Mouse (Mus musculus) duodenum, adult 2 months (tissue): ENCODE results near the gene Nudt8. TPM values are rescaled to one million over a fixed set of nuclear protein-coding genes. Genes with fewer than 3 reads are reported as not detected.

Experiments used
- polyA plus RNA-seq: library from polyadenylated mRNA; depleted of rRNA; stranded (reverse); fragments of >200 nt; gene quantifications from 2 replicates; pipeline ENCODE4 v1.2.3, GENCODE M21; 2012; ENCODE audit warnings: low replicate concordance; rRNA removed

The Nudt8 gene
- polyA plus RNA-seq = 26.8 and 33.7 TPM in 2 replicates

DNA sequence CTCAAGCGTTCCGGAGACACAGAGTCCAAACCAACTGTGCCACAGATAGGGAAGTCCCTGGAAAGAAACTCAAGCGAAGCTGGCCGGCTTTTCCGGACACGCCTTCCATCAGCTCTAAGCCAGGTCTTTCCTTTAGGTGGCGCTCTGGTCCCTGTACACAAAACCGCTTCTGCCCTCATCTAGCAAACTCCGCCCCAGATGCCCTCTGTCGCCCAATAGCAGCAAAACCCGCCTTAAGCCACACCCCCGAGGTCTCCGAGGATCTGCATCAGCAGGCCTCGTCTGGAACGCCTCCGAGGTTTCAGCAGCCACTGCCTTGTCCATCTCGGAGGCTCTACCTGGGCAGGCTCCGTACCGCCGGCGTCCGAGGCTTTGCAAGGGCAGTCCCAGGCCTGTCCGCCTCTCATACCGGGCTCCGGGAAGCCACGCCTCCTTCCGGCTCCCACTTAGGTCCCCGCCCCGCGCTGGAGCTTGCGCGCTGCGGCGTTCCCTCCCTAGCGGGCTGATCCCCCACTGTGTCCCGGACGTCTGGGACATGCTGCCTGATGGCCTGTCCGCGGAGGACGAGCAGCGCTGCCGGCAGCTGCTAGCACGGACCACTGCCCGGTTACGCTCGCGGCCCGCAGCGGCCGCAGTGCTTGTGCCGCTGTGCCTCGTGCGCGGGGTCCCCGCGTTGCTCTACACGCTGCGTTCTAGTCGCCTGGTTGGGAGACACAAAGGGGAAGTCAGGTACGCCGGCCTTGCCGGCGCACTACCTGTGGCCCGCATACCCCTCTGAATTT is at the start of gene Nudt8, which contains the start of gene Gm49405:
Gene Nudt8, plus strand, starts transcription at position 462 of the 782 bp plus-strand sequence.
Gene Gm49405, plus strand, starts transcription at position 508 of the 782 bp plus-strand sequence.

DNA sequence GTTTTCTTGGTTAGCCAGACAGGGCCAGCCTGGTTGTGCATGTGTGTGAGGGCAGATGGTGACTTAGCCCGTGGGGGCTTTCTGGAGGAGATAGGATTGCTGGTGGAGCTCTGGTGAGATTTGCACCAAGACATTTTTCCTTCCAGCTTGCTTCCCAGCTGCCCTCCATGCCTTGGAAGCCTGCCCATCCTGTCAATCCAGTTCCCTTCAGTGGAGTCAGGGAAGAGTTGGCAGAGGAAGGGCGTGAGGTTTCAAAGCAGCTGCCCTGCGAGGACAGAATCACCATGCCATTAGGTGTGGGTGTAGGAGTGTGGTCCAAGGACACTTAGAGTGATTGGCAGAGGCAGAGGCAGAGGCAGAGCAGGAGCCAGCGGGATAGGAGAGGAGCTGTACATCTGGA is 41.9 kb upstream of the Nudt8 start, which contains the start of gene Aldh3b3:
Gene Aldh3b3, plus strand, starts transcription at position 176 of the 400 bp plus-strand sequence.

DNA sequence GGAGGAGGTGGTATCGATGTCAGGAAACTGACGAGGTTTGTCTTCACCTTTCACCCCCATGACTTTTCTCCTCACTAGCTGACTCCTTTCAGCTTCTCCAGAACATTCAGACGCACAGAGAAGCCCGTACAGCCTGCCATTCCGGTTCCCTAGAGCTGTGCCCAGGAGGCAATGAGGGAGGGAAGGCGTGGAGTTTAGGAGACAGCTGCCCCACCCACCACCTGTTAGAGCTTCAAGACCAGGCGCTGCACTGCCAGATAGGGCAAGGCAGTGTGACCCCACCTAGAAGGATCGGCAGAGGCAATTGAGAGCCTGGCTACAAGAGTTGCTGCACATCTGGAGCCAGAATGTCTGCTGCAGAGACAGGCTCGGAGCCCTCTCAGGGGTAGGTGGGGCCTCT is 28.2 kb upstream of the Nudt8 start, which contains the start of gene Aldh3b2:
Gene Aldh3b2, plus strand, starts transcription at position 100 of the 400 bp plus-strand sequence.

DNA sequence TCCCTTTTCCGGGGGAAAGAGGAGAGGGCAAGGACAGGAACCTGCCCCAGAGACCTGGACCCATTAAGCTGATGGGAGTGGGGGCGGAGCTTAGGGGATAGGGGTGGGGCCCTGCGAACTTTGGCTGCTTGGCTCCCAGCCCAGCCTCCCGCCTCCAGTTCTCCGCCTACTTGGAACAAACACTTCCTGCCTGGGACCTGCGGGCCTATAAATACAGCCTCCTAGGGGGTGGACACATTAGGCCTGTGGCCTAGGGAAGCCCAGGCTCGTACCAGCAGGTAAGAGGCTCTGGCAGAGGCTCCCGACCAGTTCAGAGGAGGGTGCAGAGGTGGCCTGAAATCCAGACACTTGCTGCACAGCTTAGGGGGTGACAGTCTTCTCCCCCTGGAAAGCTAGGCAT is 14.0 kb upstream of the Nudt8 start, which contains the start of gene Acy3:
Gene Acy3, plus strand, starts transcription at position 237 of the 400 bp plus-strand sequence.

DNA sequence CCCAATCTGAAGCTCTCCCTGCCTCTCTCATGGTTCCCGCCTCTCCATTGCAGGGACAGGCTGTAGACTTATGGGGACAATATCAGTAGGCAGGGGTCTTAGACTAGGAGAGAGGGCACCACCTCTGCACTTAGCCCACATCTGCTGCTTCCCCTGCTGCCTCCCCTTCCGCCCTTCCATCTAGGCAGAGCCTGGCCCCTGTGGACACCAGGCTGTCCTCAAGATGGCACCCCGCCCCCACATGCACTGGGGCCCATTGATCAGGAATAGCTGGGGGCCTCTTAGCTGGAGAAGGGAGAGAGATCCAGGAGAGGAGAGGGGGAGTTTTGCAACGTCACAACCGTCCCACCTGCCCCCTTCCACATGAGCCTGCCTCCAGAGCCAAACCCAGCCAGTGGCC is 8.0 kb upstream of the Nudt8 start, which contains the start of gene Tbx10:
Gene Tbx10, plus strand, starts transcription at position 337 of the 400 bp plus-strand sequence.

DNA sequence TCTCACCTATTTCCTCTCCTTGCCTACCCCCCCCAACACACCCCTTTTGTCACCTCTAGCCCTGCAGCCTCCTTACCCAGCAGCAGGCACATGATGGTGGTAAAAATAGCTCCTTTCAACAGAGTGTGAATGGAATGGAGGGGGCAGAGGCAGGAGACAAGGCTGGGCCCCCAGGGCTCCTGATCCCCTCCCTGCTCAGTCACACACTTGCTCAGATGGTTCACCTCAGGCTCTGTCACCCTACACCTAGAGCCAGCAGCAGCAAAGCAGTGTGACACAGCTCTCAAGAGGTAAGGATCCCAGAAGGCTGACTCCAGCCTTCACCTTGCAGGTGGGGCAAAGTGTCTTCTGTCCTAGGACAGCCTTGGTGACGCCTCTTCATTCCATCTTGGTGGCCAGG is 2.7 kb downstream of the Nudt8 start, which contains the start of gene Doc2g:
Gene Doc2g, plus strand, starts transcription at position 202 of the 400 bp plus-strand sequence.

DNA sequence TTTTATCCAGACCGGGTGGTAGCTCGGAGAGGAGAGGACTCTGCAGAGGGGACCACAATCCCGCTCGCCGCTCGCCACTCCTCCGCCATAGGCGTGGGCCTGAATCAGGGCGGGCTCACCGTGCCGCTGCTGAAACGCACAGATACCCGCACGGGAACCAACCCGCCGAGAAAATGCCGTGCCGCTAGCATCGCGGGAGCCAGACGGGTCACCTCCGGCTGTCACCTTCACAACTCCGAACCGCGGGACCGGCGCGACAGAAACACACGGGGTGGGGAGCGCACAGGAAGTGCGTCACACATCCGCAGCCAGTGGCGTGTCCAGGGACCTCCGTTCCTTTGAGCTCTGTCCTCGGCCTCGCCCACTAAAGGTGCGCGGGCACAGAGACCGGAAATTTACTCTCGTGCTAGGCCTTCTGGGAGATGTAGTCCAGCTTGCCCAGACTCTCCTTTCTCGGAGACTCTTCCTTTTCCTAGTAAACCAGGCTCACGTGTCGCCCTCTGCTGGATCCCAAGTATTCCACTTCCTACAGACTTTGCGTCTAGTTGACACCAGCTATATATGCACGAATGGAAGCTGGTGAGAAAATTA is 12.1 kb downstream of the Nudt8 start, which contains the start of gene Ndufv1:
Gene Ndufv1, minus strand, starts transcription at position 375 of the 591 bp plus-strand sequence.

DNA sequence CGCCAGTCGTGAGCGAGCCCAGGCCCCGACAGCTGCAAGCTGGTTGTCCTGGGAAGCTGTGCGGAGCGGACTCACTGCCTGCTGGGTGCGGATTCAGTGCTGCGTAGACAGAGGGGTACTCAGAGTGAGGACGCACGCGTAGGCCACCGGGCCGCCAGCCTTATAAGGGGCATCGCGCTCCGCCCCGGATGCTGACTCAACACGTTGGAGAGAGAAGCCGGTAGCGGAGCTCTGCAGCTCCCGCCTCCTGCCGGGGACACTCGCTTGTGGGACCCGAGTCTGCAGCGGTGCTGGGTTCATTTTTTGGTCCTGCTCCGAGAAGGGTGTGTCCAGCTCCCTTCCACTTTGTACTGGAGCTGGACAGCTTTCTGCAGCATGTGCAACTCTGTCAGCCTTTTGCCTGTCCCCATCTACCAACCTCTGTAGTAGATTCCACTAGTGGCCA is 37.4 kb downstream of the Nudt8 start, which contains the start of gene Gstp1:
Gene Gstp1, minus strand, starts transcription at position 198 of the 445 bp plus-strand sequence.

DNA sequence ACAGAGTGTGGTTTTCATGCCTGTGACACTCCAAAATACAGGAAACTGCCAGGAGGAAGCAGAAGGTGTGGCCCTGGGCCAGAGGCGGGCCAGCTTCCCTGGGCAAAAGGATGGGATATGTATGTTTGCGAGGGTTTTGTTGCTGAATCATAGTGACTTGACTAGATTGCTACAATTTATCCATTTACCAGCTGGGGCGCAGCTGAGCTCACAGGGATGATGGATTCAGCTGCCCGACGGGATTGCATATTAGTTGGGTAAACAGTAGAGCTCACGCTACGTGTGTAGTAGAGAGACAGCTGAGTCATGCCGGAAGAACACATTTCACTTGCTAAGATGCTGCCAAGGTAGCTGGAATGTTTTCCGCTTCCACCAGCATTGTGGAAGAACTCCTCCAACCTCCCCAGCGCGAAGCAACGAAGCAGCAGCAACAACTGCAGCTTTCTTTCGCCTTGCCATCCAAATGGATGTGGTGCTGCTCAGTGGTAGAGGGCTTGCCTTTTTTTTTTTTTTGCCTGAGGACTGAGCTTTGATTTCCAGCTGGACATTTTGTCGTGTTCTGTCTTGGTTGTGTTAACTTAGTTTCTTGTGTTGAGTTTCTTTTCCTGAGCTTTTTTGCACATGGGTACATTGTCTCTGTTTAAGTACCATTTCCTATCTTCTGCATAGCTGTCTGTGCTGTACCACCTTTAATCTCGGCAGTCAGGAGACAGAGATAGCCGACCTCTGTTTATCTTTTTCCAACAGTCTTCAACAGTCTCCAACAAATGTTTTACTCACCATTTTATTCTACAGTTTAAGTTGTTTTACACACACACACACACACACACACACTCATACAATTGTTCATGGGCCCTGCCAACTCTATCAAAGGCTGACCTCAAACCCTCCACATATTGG is 45.8 kb downstream of the Nudt8 start, which contains the start of gene Gstp2:
Gene Gstp2, minus strand, starts transcription at position 58 of the 900 bp plus-strand sequence.

Other genes starting within 250 kb of the Nudt8 start
- gene Kmt5b, start 233.2 kb upstream of the Nudt8 start, polyA plus RNA-seq = 5.0 and 7.4 TPM in 2 replicates
- gene Chka, start 148.8 kb upstream of the Nudt8 start, polyA plus RNA-seq = 103 and 183 TPM in 2 replicates
- gene Tcirg1, start 93.4 kb upstream of the Nudt8 start, polyA plus RNA-seq = 151 and 158 TPM in 2 replicates
- gene Ndufs8, start 87.8 kb upstream of the Nudt8 start, polyA plus RNA-seq = 282 and 420 TPM in 2 replicates
- 34.0 and 57.2 TPM in 2 replicates for gene Aldh3b1, start 70.8 kb upstream of the Nudt8 start, polyA plus RNA-seq
- 99.1 and 127 TPM in 2 replicates for gene Unc93b1, start 65.4 kb upstream of the Nudt8 start, polyA plus RNA-seq
- not detected in 2 replicates for gene Aldh3b3, start 41.9 kb upstream of the Nudt8 start, polyA plus RNA-seq
- gene Aldh3b2, start 28.3 kb upstream of the Nudt8 start, polyA plus RNA-seq = 0.58 and 1.3 TPM in 2 replicates
- gene Acy3, start 14.0 kb upstream of the Nudt8 start, polyA plus RNA-seq = 136 and 319 TPM in 2 replicates
- 0.28 TPM in 1 of 2 replicates, not detected in the other for gene Tbx10, start 7.8 kb upstream of the Nudt8 start, polyA plus RNA-seq
- 0.97 and 1.6 TPM in 2 replicates for gene Gm49405, start within 50 bp of the Nudt8 start, polyA plus RNA-seq
- gene Doc2g, start 2.7 kb downstream of the Nudt8 start, polyA plus RNA-seq = 9.0 and 9.5 TPM in 2 replicates
- 160 and 198 TPM in 2 replicates for gene Ndufv1, start 12.2 kb downstream of the Nudt8 start, polyA plus RNA-seq
- 2,340 and 2,743 TPM in 2 replicates for gene Gstp1, start 37.4 kb downstream of the Nudt8 start, polyA plus RNA-seq
- 291 and 464 TPM in 2 replicates for gene Gstp2, start 45.4 kb downstream of the Nudt8 start, polyA plus RNA-seq
- gene Gstp3, start 59.0 kb downstream of the Nudt8 start, polyA plus RNA-seq = 13.8 and 20.0 TPM in 2 replicates
- 9.6 TPM in 1 of 2 replicates, not detected in the other for gene Cabp2, start 81.0 kb downstream of the Nudt8 start, polyA plus RNA-seq
- 348 and 507 TPM in 2 replicates for gene Cdk2ap2, start 96.6 kb downstream of the Nudt8 start, polyA plus RNA-seq
- gene Pitpnm1, start 99.4 kb downstream of the Nudt8 start, polyA plus RNA-seq = 152 and 179 TPM in 2 replicates
- gene Aip, start 125.3 kb downstream of the Nudt8 start, polyA plus RNA-seq = 38.1 and 59.6 TPM in 2 replicates
- 0.04 TPM in 1 of 2 replicates, not detected in the other for gene Gpr152, start 139.2 kb downstream of the Nudt8 start, polyA plus RNA-seq
- gene Cabp4, start 143.5 kb downstream of the Nudt8 start, polyA plus RNA-seq = 0.22 and 0.57 TPM in 2 replicates
- gene Coro1b, start 148.0 kb downstream of the Nudt8 start, polyA plus RNA-seq = 265 and 317 TPM in 2 replicates
- 94.5 and 168 TPM in 2 replicates for gene Ptprcap, start 153.0 kb downstream of the Nudt8 start, polyA plus RNA-seq
- gene Rps6kb2, start 162.8 kb downstream of the Nudt8 start, polyA plus RNA-seq = 49.5 and 55.8 TPM in 2 replicates
- gene Carns1, start 174.9 kb downstream of the Nudt8 start, polyA plus RNA-seq = 1.9 and 3.4 TPM in 2 replicates
- 8.6 and 23.0 TPM in 2 replicates for gene Tbc1d10c, start 190.7 kb downstream of the Nudt8 start, polyA plus RNA-seq
- gene Ppp1ca, start 191.5 kb downstream of the Nudt8 start, polyA plus RNA-seq = 237 and 257 TPM in 2 replicates
- 12.2 and 12.9 TPM in 2 replicates for gene Rad9a, start 201.1 kb downstream of the Nudt8 start, polyA plus RNA-seq
- 6.8 and 12.7 TPM in 2 replicates for gene Clcf1, start 213.7 kb downstream of the Nudt8 start, polyA plus RNA-seq
- not detected in 2 replicates for gene AC109138.7, start 213.8 kb downstream of the Nudt8 start, polyA plus RNA-seq
- gene Pold4, start 231.3 kb downstream of the Nudt8 start, polyA plus RNA-seq = 67.0 and 146 TPM in 2 replicates